Mouse (Mus musculus) left cerebral cortex, adult 2 months (tissue): Measurements from ENCODE around the gene Nckap5l. TPM values are rescaled to one million over a fixed set of nuclear protein-coding genes. Genes with fewer than 3 reads are reported as not detected.

Experiments
- DNase-seq, 2 experiments: peaks; one replicate each; pipeline ENCODE4 v3.0.0; 2021 to 2022; ENCODE audit warnings: low spot score in 2 of 2, mixed read lengths in 1 of 2; ENCODE audit errors: extremely low spot score in 1 of 2
- H3K27ac ChIP-seq: fragments of 200-600 bp; 2 replicates; pipeline ENCODE4 v1.8.1; 2022
- H3K4me3 ChIP-seq: fragments of 200-600 bp; 2 replicates; pipeline ENCODE4 v1.8.1; 2022
- CTCF ChIP-seq: fragments of 200-600 bp; IDR thresholded peaks from 2 replicates; pipeline ENCODE4 v1.8.1; 2022; ENCODE audit warnings: antibody characterized with exemption, mild to moderate bottlenecking, moderate library complexity
- intact Hi-C: fragments of 180-260 bp; cut with DNase I; formaldehyde crosslinking; loops from one replicate; pipeline ENCODE4 v1.15.1; 2025
- total RNA-seq, 2 experiments: library from RNA; stranded (reverse); gene quantifications; 2 replicates each; pipeline ENCODE4 v1.2.3; 2021

Gene Nckap5l
- total RNA-seq, 2 experiments from 2014 or later: 19.2 to 21.3 TPM

DNA sequence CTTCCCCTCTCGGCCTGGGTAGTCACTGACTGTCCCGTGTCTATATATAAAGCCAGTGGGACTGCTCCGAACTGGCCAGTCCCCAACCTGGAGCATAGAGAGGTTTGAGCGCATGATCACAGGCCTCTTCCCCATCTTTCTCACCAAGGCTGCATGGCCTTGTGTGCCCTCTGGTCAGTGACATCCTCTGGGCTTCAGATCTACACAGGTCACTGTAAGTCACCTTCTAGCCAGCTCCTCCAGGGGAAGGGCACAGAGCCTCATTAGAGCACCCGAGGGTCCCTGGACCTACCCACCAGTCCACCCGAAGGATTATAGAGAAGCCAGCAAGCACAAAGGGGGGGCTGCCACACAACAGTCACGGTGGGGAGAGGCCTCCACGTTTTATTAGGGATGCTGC, 35.9 kb downstream of the Nckap5l start:
- no peak for TF ChIP-seq CTCF

DNA sequence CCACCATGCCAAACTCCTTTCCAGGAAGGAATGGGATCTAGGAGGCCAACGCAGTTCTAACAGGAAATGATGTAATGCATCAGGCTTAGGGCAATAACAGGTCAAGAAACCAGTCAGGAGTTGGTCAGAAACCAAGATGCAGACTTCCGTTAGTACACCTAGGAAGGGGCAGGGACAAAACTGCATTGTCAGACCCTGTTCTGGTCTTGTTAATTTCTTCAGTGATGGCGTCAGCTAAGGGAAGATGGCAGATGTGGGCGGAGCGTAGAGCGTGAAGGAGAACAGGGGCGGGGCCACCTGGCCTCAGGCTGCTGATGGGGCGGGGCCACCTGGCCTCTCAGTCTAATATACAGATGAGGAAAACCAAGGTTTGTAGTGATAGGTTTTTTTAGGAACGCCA, 36.4 kb downstream of the Nckap5l start:
- DNase-seq: no peak
- intact Hi-C loops: no loop called here
- no peak for TF ChIP-seq CTCF
- peak overlapping the region; percentile 64; the same call in 1 of the 2 replicates for H3K27ac ChIP-seq
- H3K4me3 ChIP-seq: no peak overlapping the region

More for the DNA sequence above, 35.9 kb downstream of the Nckap5l start:
- H3K4me3 ChIP-seq: no peak overlapping the region
- no peak for DNase-seq
- no peak overlapping the region for H3K27ac ChIP-seq
- intact Hi-C loops: no loop called here

DNA sequence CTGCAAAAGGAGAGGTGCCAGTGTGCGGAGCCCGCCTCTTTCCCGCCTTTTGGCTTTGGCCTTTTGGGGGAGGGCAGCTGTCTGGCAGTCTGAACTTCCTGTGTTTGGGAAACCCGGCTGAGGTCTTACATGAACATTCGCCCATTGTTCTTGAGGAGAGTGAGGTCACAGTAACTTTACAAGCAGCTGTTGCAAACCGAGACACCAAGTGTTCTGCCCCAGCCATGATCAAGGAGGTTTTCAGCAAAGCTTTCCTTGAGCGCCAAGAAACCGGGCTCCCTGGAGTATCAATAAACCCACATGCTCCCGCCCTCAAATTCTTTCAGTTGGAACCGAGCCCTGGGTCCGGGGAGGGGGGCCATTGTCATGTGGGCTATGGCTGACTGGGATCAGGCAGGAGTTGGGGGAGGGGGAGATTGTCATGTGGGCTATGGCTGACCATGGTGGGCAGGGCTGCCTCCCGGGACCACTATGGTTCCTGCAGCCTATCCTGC, 37.0 kb downstream of the Nckap5l start:
- Histone ChIP-seq H3K27ac (peak overlapping the region; percentile 64; the same call in 1 of the 2 replicates), H3K4me3 (no peak overlapping the region)
- intact Hi-C loops: no loop called here
- DNase-seq: no peak
- no peak for TF ChIP-seq CTCF

DNA sequence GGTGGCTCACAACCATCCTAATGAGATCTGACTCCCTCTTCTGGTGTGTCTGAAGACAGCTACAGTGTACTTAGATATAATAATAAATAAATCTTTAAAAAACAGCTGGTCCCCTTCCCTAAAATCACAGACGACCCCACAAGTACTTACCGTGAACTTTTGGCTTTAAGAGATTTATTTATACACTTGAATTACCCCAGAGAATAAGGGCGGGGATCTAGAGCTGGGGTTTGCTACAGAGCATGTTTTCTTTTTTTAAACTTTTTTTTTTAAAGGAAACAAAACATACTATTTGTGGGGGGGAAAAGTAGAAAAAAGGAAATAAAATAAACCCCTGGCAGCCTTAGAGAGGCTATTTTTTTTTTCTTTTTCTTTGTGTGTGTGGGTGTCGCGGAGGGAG, 37.4 kb downstream of the Nckap5l start:
- DNase-seq: no peak
- intact Hi-C loops: no loop called here
- H3K4me3 ChIP-seq: no peak overlapping the region
- H3K27ac ChIP-seq: no peak overlapping the region
- TF ChIP-seq CTCF: no peak; the same call in none of the 2 replicates

GRCm38 (mm10) chr15:99417692-99418271, 39.8 kb downstream of the Nckap5l start:
- no peak for TF ChIP-seq CTCF
- intact Hi-C loops: loop anchor here (10.0 kb wide), 1 partner anchor 357 kb away; the partner anchor contains the start of gene Cers5
- no peak overlapping the region for H3K4me3 ChIP-seq
- no peak overlapping the region for H3K27ac ChIP-seq
- no peak for DNase-seq

DNA sequence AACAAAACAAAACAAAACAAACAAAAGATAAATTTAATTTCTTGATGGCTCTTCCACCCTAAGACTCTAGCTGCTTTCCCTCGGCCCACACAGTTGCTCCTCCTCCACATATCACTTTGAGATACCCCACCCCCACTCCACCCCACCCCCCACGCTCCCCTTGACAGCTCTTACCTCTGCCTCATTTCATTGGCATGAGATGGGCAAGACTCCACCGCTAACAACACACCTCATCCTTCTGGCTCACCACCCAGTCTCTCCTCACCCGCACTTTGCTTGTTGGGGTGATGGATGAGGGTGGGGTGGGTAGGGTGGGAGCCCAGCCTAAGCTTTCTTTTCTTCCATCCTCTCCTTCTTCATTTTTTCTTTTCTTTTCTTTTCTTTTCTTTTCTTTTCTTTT, 40.6 kb downstream of the Nckap5l start:
- TF ChIP-seq CTCF: no peak
- H3K27ac ChIP-seq: no peak overlapping the region
- intact Hi-C loops: loop anchor here (1.0 to 10.0 kb wide), 2 partner anchors 53 to 358 kb away; partner anchors contain the start of gene Cers5
- DNase-seq: no peak
- H3K4me3 ChIP-seq: no peak overlapping the region

DNA sequence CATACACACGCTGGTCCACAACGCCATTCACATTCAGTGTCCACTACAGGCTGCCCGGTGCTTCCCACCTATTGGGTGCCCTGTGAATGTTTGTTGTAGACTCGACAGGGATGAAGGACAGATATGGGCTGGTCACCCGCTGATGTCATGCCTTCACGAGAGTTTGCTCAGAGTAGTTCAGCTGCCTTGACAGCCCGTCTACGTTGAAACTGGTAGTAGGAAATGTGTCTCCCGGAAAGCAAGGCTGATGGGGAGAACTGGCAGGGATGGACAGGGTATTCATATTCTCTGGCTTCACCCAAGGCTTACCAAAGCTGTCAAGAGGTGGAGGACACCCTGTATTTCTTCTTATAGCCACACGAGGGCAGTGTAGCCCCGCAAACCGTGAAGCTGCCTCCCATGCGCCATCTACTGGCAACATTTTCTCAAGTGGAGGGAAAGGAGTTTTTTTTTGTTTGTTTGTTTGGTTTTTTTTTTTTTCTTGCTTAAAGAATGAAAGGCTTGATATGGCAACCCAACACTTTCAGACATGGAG, 41.1 kb downstream of the Nckap5l start:
- no peak overlapping the region for H3K4me3 ChIP-seq
- intact Hi-C loops: loop anchor here (1.0 to 10.0 kb wide), 2 partner anchors 54 to 358 kb away; partner anchors contain the start of gene Cers5

GRCm38 (mm10) chr15:99415793-99416192, 41.8 kb downstream of the Nckap5l start:
- peak in 1 of 2 experiments; percentile 41 for DNase-seq
- peak; percentile 80 for TF ChIP-seq CTCF
- no peak overlapping the region for H3K27ac ChIP-seq
- intact Hi-C loops: loop anchor here (1.0 to 10.0 kb wide), 2 partner anchors 55 to 359 kb away; partner anchors contain the start of gene Cers5
- no peak overlapping the region for H3K4me3 ChIP-seq

More for the DNA sequence above, 41.1 kb downstream of the Nckap5l start:
- no peak overlapping the region for H3K27ac ChIP-seq
- DNase-seq: peak; percentile 67 to 68
- TF ChIP-seq CTCF: peak; percentile 100

DNA sequence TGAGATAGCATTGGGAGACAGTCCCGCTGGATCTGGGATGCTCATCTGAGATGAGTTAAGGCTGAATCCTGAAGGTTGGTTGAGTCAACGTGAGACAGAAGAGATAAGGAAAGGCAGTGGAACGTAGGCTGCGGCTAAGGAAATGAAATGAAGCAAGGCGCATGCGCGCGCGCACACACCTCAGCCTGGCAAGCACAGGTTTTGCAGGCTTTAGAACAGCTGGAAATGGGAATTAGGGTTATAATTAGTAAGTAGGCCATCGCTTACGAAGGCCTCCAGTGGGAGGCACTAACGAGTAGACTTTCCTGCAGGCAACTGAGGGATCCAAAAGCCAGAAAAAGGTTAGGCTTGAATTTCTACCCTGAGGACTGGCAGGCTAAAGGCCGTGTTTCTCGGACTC, 45.8 kb downstream of the Nckap5l start:
- H3K27ac ChIP-seq: peak overlapping the region; percentile 32; the same call in 1 of the 2 replicates
- H3K4me3 ChIP-seq: no peak overlapping the region
- peak; percentile 20 for TF ChIP-seq CTCF
- intact Hi-C loops: loop anchor here (10.0 kb wide), 1 partner anchor 363 kb away; the partner anchor contains the start of gene Cers5
- DNase-seq: peak in 1 of 2 experiments; percentile 47

- no peak for TF ChIP-seq CTCF
Observed at GRCm38 (mm10) chr15:99408845-99409244, 48.7 kb downstream of the Nckap5l start.

DNA sequence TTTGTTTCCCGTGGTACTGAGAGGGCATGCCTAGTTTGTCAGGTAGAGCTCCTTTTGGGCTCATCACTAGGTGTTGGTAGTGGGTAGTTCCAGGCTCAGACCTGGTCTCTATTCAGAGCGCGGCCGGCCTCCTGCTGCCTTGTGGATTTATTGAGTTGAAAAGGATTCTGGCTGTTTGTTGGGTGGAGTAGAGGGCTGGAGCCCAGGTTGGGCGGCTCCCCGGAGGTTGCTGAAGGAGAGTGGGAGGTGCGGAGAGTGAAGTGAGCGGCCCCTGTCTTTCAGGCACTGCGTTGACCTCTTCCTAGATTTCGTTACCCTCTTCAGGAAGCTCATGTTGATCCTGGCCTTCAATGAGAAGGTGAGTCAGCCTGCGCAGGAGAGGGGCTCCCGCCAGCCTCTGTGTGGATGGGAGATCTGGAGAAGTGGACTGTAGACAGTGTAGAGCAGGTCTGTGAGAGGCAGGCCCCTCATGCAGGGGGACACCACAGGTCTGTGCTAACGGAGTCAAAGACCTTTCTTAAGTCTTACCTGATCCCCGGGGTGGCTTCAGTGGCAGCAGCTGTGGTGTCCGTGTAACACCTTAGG, 50.5 kb downstream of the Nckap5l start:
- no peak overlapping the region for H3K4me3 ChIP-seq
- no peak for TF ChIP-seq CTCF
- no peak for DNase-seq
- no peak overlapping the region for H3K27ac ChIP-seq
- intact Hi-C loops: no loop called here

More at GRCm38 (mm10) chr15:99408845-99409244, 48.7 kb downstream of the Nckap5l start:
- intact Hi-C loops: no loop called here
- Histone ChIP-seq H3K4me3 (no peak overlapping the region), H3K27ac (no peak overlapping the region)
- no peak for DNase-seq

DNA sequence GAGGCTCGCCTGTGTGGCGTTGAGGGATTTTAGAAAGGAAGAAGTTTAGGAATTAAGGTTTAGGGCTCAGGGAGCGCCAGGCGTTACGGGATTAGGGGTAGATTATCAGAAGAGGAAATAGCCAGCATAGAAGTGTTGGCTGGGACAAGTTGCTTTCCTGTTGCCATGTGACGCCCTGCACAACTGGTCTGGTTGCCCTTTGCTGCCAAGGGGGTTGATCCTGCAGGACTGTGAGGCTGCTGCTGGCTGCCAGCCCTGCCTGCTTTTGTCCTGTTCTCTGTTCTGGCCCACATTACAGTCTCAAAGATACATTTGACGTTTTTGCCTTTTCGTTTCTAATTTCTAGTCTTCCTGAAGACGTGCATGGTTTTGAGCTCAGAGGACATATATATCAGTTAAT, 52.4 kb downstream of the Nckap5l start:
- DNase-seq: no peak
- intact Hi-C loops: no loop called here
- H3K27ac ChIP-seq: no peak overlapping the region
- no peak for TF ChIP-seq CTCF
- H3K4me3 ChIP-seq: no peak overlapping the region
